Comparison of ENCODE assay signal across 10 mouse cellular contexts in the genomic region with DNA sequence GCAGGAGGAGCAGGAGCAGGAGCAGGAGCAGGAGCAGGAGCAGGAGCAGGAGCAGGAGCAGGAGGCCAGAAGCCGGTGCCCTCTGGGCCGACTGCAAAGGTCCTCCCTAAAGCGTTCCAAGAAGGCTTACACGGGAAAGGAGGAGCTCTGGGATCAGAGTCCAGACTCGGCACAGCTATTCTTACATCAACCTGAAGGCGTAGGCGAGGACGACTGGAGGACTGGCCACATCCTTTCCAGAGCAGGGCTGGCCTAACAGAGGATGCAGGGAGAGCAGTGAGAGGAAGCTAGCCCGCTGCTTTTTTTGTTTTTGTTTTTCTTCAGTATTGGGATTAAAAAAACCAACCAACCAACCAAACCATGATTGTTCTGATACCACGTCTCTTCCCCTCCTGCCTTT.
A peak's percentile ranks its signal among the peaks of the same experiment; 100 is the strongest.
DNase-seq lines count a peak whose midpoint lies in the region; ATAC-seq and TF ChIP-seq lines count a peak whose summit lies in the region.
"Had no signal": no experiment of that assay in that cellular context is flagged by ENCODE, and none has a peak within 500 bp of the region (broad histone marks: within the 10 kb centered on the region; RNA-seq: fewer than 3 reads in every experiment).

No protein-coding gene starts in this region.

- TF ChIP-seq CTCF in lung, adult 2 months (IDR thresholded peaks at IDR 0.05; ENCODE audit: insufficient read depth, low read length) = no peak

- no peak overlapping the region for H3K4me3 ChIP-seq in embryonic facial prominence, embryonic 15.5 days (replicated peaks)
- no peak overlapping the region for H3K4me3 ChIP-seq in intestine, embryonic 14.5 days (ENCODE audit: low read depth, low read length)
- H3K4me3 ChIP-seq in lung, adult 2 months (replicated peaks; ENCODE audit: extremely low read depth, low read depth, low read length) = no peak overlapping the region
- H3K4me3 ChIP-seq in forebrain, embryonic 11.5 days (ENCODE audit: low read depth, low read length) = no peak overlapping the region
- H3K4me3 ChIP-seq: liver, embryonic 15.5 days had no signal

- peak overlapping the region; percentile 48; the same call in 1 of the 2 replicates for H3K27ac ChIP-seq in embryonic facial prominence, embryonic 15.5 days (replicated peaks)
- H3K27ac ChIP-seq in intestine, embryonic 14.5 days (ENCODE audit: low read depth) = peak overlapping the region; percentile 27; the same call in 1 of the 2 replicates
- no peak overlapping the region for H3K27ac ChIP-seq in forebrain, embryonic 11.5 days (ENCODE audit: low read depth, low read length)

- H3K36me3 ChIP-seq in embryonic facial prominence, embryonic 15.5 days = no peaks in the 10 kb centered on the region
- H3K36me3 ChIP-seq in intestine, embryonic 14.5 days (ENCODE audit: control insufficient read depth, insufficient read depth, low read length) = no peaks in the 10 kb centered on the region
- no peaks in the 10 kb centered on the region for H3K36me3 ChIP-seq in forebrain, embryonic 11.5 days (ENCODE audit: control insufficient read depth, insufficient read depth, low read length)
- H3K36me3 ChIP-seq: liver, embryonic 15.5 days had no signal

- no peak overlapping the region for H3K4me2 ChIP-seq in embryonic facial prominence, embryonic 15.5 days (replicated peaks)
- no peak overlapping the region for H3K4me2 ChIP-seq in intestine, embryonic 14.5 days (ENCODE audit: low read length)
- H3K4me2 ChIP-seq in forebrain, embryonic 11.5 days (ENCODE audit: low read depth, low read length, severe bottlenecking) = no peak overlapping the region

- H3K9me3 ChIP-seq in embryonic facial prominence, embryonic 15.5 days (replicated peaks) = no peaks in the 10 kb centered on the region
- H3K9me3 ChIP-seq in intestine, embryonic 14.5 days (ENCODE audit: control insufficient read depth, low read length) = no peaks in the 10 kb centered on the region
- no peaks in the 10 kb centered on the region for H3K9me3 ChIP-seq in forebrain, embryonic 11.5 days (ENCODE audit: control insufficient read depth, low read length)
- H3K9me3 ChIP-seq: liver, embryonic 15.5 days had no signal

- ATAC-seq in embryonic facial prominence, embryonic 15.5 days (ENCODE audit: insufficient number of reproducible peaks, low FRiP score, low TSS enrichment, low read depth) = no peak
- ATAC-seq in intestine, embryonic 14.5 days (replicated peaks; ENCODE audit: low FRiP score, low TSS enrichment, low read depth) = no peak
- ATAC-seq in granulocyte monocyte progenitor cell, adult 5-6 weeks (replicated peaks; ENCODE audit: poor library complexity, severe bottlenecking) = no peak
- no peak for ATAC-seq in forebrain, embryonic 11.5 days (replicated peaks; ENCODE audit: low FRiP score)

- WGBS in embryonic facial prominence, embryonic 15.5 days = 75% methylated on average over 10 of the region's 10 CpGs
- 73% methylated on average over 10 of the region's 10 CpGs for WGBS in intestine, embryonic 14.5 days
- 46% methylated on average over 10 of the region's 10 CpGs for WGBS in lung, adult 2 months
- 84% methylated on average over 10 of the region's 10 CpGs for WGBS in forebrain, embryonic 11.5 days

- DNase-seq in A20 (ENCODE audit: low read depth, low spot score) = peak; percentile 5
- no peak for DNase-seq in intestine, embryonic 14.5 days (ENCODE audit: low spot score)
- DNase-seq in lung, adult 2 months = no peak
- DNase-seq in ovary, postnatal 36 days (ENCODE audit: low spot score) = no peak
- DNase-seq in forebrain, embryonic 11.5 days (ENCODE audit: low spot score) = no peak
- DNase-seq in spleen, adult 18-20 months = no peak
- DNase-seq: embryo, embryonic 11 days had no signal

- peaks cover 9% of the 10 kb centered on the region for H3K4me1 ChIP-seq in embryonic facial prominence, embryonic 15.5 days
- H3K4me1 ChIP-seq in intestine, embryonic 14.5 days (replicated peaks; ENCODE audit: control insufficient read depth, insufficient read depth, low read length) = peaks cover 12% of the 10 kb centered on the region; the same call in 1 of the 2 replicates
- peaks cover 15% of the 10 kb centered on the region for H3K4me1 ChIP-seq in lung, adult 2 months (ENCODE audit: control insufficient read depth, insufficient read depth, low read length)
- no peaks in the 10 kb centered on the region for H3K4me1 ChIP-seq in forebrain, embryonic 11.5 days (replicated peaks; ENCODE audit: control insufficient read depth, insufficient read depth, low read length)

- peak; percentile 51; the same call in 1 of the 2 replicates for TF ChIP-seq POLR2A in lung, adult 2 months (IDR thresholded peaks at IDR 0.05; ENCODE audit: borderline replicate concordance, extremely low read depth, low read depth, low read length)

- H3K9ac ChIP-seq in embryonic facial prominence, embryonic 15.5 days = no peak overlapping the region
- H3K9ac ChIP-seq in intestine, embryonic 14.5 days (ENCODE audit: low read length) = no peak overlapping the region
- H3K9ac ChIP-seq in forebrain, embryonic 11.5 days (ENCODE audit: low read length) = no peak overlapping the region
- H3K9ac ChIP-seq: liver, embryonic 15.5 days had no signal

- no peaks in the 10 kb centered on the region for H3K27me3 ChIP-seq in embryonic facial prominence, embryonic 15.5 days
- no peaks in the 10 kb centered on the region for H3K27me3 ChIP-seq in intestine, embryonic 14.5 days (replicated peaks; ENCODE audit: control insufficient read depth, insufficient read depth, low read length)
- no peaks in the 10 kb centered on the region for H3K27me3 ChIP-seq in forebrain, embryonic 11.5 days (ENCODE audit: control insufficient read depth, insufficient read depth, low read length)
- H3K27me3 ChIP-seq: liver, embryonic 15.5 days had no signal
